Mouse (Mus musculus): ENCODE data around the gene Paxbp1.
"Not testable (repeated sequence)": the region's sequence is repeated elsewhere in the genome, so short reads cannot be mapped to it uniquely, and the experiment has no call there.

The Paxbp1 gene

GRCm38 (mm10) chr16:91044270-91045182 lies at the start of gene Paxbp1:
Paxbp1 (minus strand) TSS chr16:91044543.
- peak; percentile 100 for DNase-seq (ENCODE audit: low read depth)

- no peak for DNase-seq (ENCODE audit: low read depth)
Measured at GRCm38 (mm10) chr16:91086642-91087306, 42.4 kb upstream of the Paxbp1 start.

GRCm38 (mm10) chr16:91085239-91085825 lies 41.0 kb upstream of the Paxbp1 start:
- no peak for DNase-seq (ENCODE audit: low read depth)

- no peak for DNase-seq (ENCODE audit: low read depth)
Measured at GRCm38 (mm10) chr16:91084307-91085238, 40.2 kb upstream of the Paxbp1 start.

GRCm38 (mm10) chr16:91083002-91083646 lies 38.8 kb upstream of the Paxbp1 start:
- no peak for DNase-seq (ENCODE audit: low read depth)

GRCm38 (mm10) chr16:91081508-91081907 lies 37.2 kb upstream of the Paxbp1 start:
- DNase-seq (ENCODE audit: low read depth): peak; percentile 86

- DNase-seq (ENCODE audit: low read depth): peak; percentile 83
Measured at GRCm38 (mm10) chr16:91076180-91076579, 31.8 kb upstream of the Paxbp1 start.

- not testable (repeated sequence) for DNase-seq (ENCODE audit: low read depth)
Measured at GRCm38 (mm10) chr16:91075423-91075822, 31.1 kb upstream of the Paxbp1 start.

- peak; percentile 95 for DNase-seq (ENCODE audit: low read depth)
Measured at GRCm38 (mm10) chr16:91073163-91073892, 29.0 kb upstream of the Paxbp1 start.

GRCm38 (mm10) chr16:91072256-91072655 lies 27.9 kb upstream of the Paxbp1 start:
- DNase-seq (ENCODE audit: low read depth): peak; percentile 20

GRCm38 (mm10) chr16:91068969-91069368 lies 24.6 kb upstream of the Paxbp1 start:
- DNase-seq (ENCODE audit: low read depth): no peak

GRCm38 (mm10) chr16:91067122-91067521 lies 22.8 kb upstream of the Paxbp1 start:
- DNase-seq (ENCODE audit: low read depth): no peak

GRCm38 (mm10) chr16:91064583-91065365 lies 20.4 kb upstream of the Paxbp1 start:
- peak; percentile 36 for DNase-seq (ENCODE audit: low read depth)

GRCm38 (mm10) chr16:91063786-91064185 lies 19.4 kb upstream of the Paxbp1 start:
- peak; percentile 78 for DNase-seq (ENCODE audit: low read depth)

GRCm38 (mm10) chr16:91061531-91062318 lies 17.4 kb upstream of the Paxbp1 start:
- peak; percentile 91 for DNase-seq (ENCODE audit: low read depth)

- DNase-seq (ENCODE audit: low read depth): peak; percentile 59
Measured at GRCm38 (mm10) chr16:91057741-91058140, 13.4 kb upstream of the Paxbp1 start.

- peak; percentile 82 for DNase-seq (ENCODE audit: low read depth)
Measured at GRCm38 (mm10) chr16:91057261-91057660, 12.9 kb upstream of the Paxbp1 start.

- peak; percentile 91 for DNase-seq (ENCODE audit: low read depth)
Measured at GRCm38 (mm10) chr16:91056043-91056821, 11.9 kb upstream of the Paxbp1 start.

Measured in induced T-regulatory cell, adult 2 months (primary cell).